Mouse (Mus musculus): ENCODE results near the gene Arl15. TPM values are rescaled to one million over a fixed set of nuclear protein-coding genes. Genes with fewer than 3 reads are reported as not detected.
A peak's percentile ranks its signal among the peaks of the same experiment; 100 is the strongest.

Gene Arl15
- polyA plus RNA-seq, 1 experiment from 2014 or later: 7.9 TPM

- no peak overlapping the region for H3K4me3 ChIP-seq (replicated peaks; ENCODE audit: low read length)
- H3K27ac ChIP-seq (ENCODE audit: low read length): no peak overlapping the region
- peaks cover 2% of the 10 kb centered on the region; the same call in 1 of the 2 replicates for H3K4me1 ChIP-seq (ENCODE audit: control insufficient read depth, insufficient read depth, low read length)
- H3K27me3 ChIP-seq (ENCODE audit: control insufficient read depth, insufficient read depth, low read length): no peaks in the 10 kb centered on the region
- H3K4me2 ChIP-seq (ENCODE audit: low read depth, low read length): no peak overlapping the region
- ATAC-seq (ENCODE audit: insufficient read depth, low FRiP score): no peak
- WGBS: 91% methylated on average over 2 of the region's 2 CpGs
- H3K9me3 ChIP-seq (replicated peaks; ENCODE audit: control insufficient read depth, low read length): no peaks in the 10 kb centered on the region
- no peak overlapping the region for H3K9ac ChIP-seq (ENCODE audit: low read length)
- H3K36me3 ChIP-seq (ENCODE audit: control insufficient read depth, insufficient read depth, low read length): no peaks in the 10 kb centered on the region
Measured at GRCm38 (mm10) chr13:113867736-113868135, 73.4 kb downstream of the Arl15 start.

- Histone ChIP-seq H3K4me1 (ENCODE audit: control insufficient read depth, insufficient read depth, low read length) (peaks cover 2% of the 10 kb centered on the region; the same call in 1 of the 2 replicates), H3K27me3 (ENCODE audit: control insufficient read depth, insufficient read depth, low read length) (no peaks in the 10 kb centered on the region), H3K27ac (ENCODE audit: low read length) (no peak overlapping the region), H3K9me3 (replicated peaks; ENCODE audit: control insufficient read depth, low read length) (no peaks in the 10 kb centered on the region), H3K36me3 (ENCODE audit: control insufficient read depth, insufficient read depth, low read length) (no peaks in the 10 kb centered on the region), H3K4me3 (replicated peaks; ENCODE audit: low read length) (no peak overlapping the region), H3K4me2 (ENCODE audit: low read depth, low read length) (no peak overlapping the region), H3K9ac (ENCODE audit: low read length) (no peak overlapping the region)
- 68% methylated on average over 20 of the region's 20 CpGs for WGBS
- 0 out of 2 replicates have a peak, but pooled peaks have one; percentile 31 for ATAC-seq (ENCODE audit: insufficient read depth, low FRiP score)
Measured at GRCm38 (mm10) chr13:113869212-113870205, 75.2 kb downstream of the Arl15 start.

DNA sequence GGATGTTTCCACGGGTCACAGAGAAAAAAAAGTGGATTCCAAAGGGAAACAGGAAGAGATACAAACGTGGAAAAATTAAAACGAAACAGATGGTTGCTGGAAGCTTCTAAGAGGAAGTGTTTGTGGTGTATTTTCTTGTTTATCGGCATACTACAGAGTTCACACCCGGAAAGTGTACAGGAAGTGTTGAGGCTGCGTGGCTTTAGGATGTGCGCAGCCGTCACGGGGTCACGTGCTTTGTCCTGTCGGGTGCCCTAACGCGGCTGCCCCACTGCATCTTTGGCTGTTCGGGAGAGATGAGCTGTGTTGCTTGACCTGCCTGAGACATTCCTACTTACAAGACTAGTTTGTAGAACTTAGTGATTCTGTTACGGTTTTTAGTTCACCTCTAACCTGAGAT, 76.1 kb downstream of the Arl15 start:
- no peak overlapping the region for H3K4me3 ChIP-seq (replicated peaks; ENCODE audit: low read length)

GRCm38 (mm10) chr13:113871853-113872252, 77.5 kb downstream of the Arl15 start:
- Histone ChIP-seq H3K27me3 (ENCODE audit: control insufficient read depth, insufficient read depth, low read length) (no peaks in the 10 kb centered on the region), H3K27ac (ENCODE audit: low read length) (no peak overlapping the region), H3K9me3 (replicated peaks; ENCODE audit: control insufficient read depth, low read length) (no peaks in the 10 kb centered on the region), H3K36me3 (ENCODE audit: control insufficient read depth, insufficient read depth, low read length) (no peaks in the 10 kb centered on the region), H3K4me1 (ENCODE audit: control insufficient read depth, insufficient read depth, low read length) (peaks cover 8% of the 10 kb centered on the region; the same call in 1 of the 2 replicates), H3K9ac (ENCODE audit: low read length) (no peak overlapping the region), H3K4me3 (replicated peaks; ENCODE audit: low read length) (no peak overlapping the region), H3K4me2 (ENCODE audit: low read depth, low read length) (no peak overlapping the region)
- WGBS: 44% methylated on average over 13 of the region's 13 CpGs
- peak; percentile 37; the same call in 1 of the 2 replicates for ATAC-seq (ENCODE audit: insufficient read depth, low FRiP score)

More for the DNA sequence above, 76.1 kb downstream of the Arl15 start:
- Histone ChIP-seq H3K4me1 (ENCODE audit: control insufficient read depth, insufficient read depth, low read length) (peaks cover 6% of the 10 kb centered on the region; the same call in 1 of the 2 replicates), H3K4me2 (ENCODE audit: low read depth, low read length) (no peak overlapping the region), H3K9ac (ENCODE audit: low read length) (no peak overlapping the region), H3K27ac (ENCODE audit: low read length) (no peak overlapping the region), H3K36me3 (ENCODE audit: control insufficient read depth, insufficient read depth, low read length) (no peaks in the 10 kb centered on the region), H3K27me3 (ENCODE audit: control insufficient read depth, insufficient read depth, low read length) (no peaks in the 10 kb centered on the region), H3K9me3 (replicated peaks; ENCODE audit: control insufficient read depth, low read length) (no peaks in the 10 kb centered on the region)
- WGBS: 73% methylated on average over 15 of the region's 15 CpGs
- ATAC-seq (ENCODE audit: insufficient read depth, low FRiP score): no peak

DNA sequence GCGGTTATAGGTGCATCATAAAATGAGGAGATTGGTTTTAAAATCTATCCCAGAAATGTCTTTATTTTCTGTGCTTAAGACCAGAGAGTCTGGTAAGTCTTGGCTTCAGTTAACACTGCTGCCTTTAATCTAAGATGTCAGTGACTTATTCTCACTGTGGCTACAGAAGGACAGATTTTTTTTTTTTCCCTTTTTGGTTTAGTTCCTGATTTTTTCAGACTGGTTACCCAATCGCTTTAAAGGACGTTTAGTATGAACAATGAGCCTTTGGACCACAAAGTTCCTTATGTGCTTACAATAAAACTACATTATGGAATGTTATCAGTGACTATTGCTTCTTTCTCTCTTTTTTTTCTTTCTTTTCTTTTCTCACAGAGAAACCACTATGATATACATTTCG, 81.4 kb downstream of the Arl15 start:
- Histone ChIP-seq H3K4me1 (ENCODE audit: control insufficient read depth, insufficient read depth, low read length) (peaks cover 11% of the 10 kb centered on the region; the same call in 1 of the 2 replicates), H3K4me2 (ENCODE audit: low read depth, low read length) (no peak overlapping the region), H3K36me3 (ENCODE audit: control insufficient read depth, insufficient read depth, low read length) (no peaks in the 10 kb centered on the region), H3K4me3 (replicated peaks; ENCODE audit: low read length) (no peak overlapping the region), H3K9ac (ENCODE audit: low read length) (no peak overlapping the region), H3K27me3 (ENCODE audit: control insufficient read depth, insufficient read depth, low read length) (no peaks in the 10 kb centered on the region), H3K27ac (ENCODE audit: low read length) (no peak overlapping the region), H3K9me3 (replicated peaks; ENCODE audit: control insufficient read depth, low read length) (no peaks in the 10 kb centered on the region)
- 63% methylated on average over 4 of the region's 4 CpGs for WGBS
- ATAC-seq (ENCODE audit: insufficient read depth, low FRiP score): no peak

DNA sequence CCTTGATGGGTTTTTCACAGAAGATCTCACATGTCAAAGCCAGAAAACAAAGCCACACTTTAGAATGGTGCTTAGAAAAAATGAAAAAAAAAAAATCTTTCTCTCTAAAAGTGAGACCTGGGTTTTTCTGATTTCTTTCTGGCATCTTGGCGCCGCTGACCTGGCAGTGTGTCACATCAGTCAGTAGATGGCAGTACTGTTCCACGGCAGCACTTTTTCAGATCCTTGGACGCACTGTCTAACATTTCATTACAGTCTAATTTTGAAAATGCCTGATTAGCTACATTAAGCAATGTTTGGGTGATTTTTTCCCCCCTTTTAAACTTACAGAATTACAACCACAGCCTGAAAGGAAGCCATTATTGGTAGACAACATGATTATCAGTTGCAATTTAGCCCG, 83.1 kb downstream of the Arl15 start:
- 15% methylated on average over 5 of the region's 5 CpGs for WGBS
- H3K27me3 ChIP-seq (ENCODE audit: control insufficient read depth, insufficient read depth, low read length): no peaks in the 10 kb centered on the region
- H3K9me3 ChIP-seq (replicated peaks; ENCODE audit: control insufficient read depth, low read length): no peaks in the 10 kb centered on the region
- H3K36me3 ChIP-seq (ENCODE audit: control insufficient read depth, insufficient read depth, low read length): no peaks in the 10 kb centered on the region
- no peak overlapping the region for H3K4me3 ChIP-seq (replicated peaks; ENCODE audit: low read length)
- no peak overlapping the region for H3K9ac ChIP-seq (ENCODE audit: low read length)
- H3K4me2 ChIP-seq (ENCODE audit: low read depth, low read length): no peak overlapping the region
- H3K4me1 ChIP-seq (ENCODE audit: control insufficient read depth, insufficient read depth, low read length): peaks cover 8% of the 10 kb centered on the region; the same call in 1 of the 2 replicates
- no peak overlapping the region for H3K27ac ChIP-seq (ENCODE audit: low read length)
- ATAC-seq (ENCODE audit: insufficient read depth, low FRiP score): no peak

- H3K27me3 ChIP-seq (ENCODE audit: control insufficient read depth, insufficient read depth, low read length): no peaks in the 10 kb centered on the region
- peaks cover 8% of the 10 kb centered on the region; the same call in 1 of the 2 replicates for H3K4me1 ChIP-seq (ENCODE audit: control insufficient read depth, insufficient read depth, low read length)
- no peak overlapping the region for H3K9ac ChIP-seq (ENCODE audit: low read length)
- no peak overlapping the region for H3K4me3 ChIP-seq (replicated peaks; ENCODE audit: low read length)
- WGBS: 88% methylated on average over 12 of the region's 12 CpGs
- no peaks in the 10 kb centered on the region for H3K36me3 ChIP-seq (ENCODE audit: control insufficient read depth, insufficient read depth, low read length)
- H3K9me3 ChIP-seq (replicated peaks; ENCODE audit: control insufficient read depth, low read length): no peaks in the 10 kb centered on the region
- ATAC-seq (ENCODE audit: insufficient read depth, low FRiP score): no peak
- H3K27ac ChIP-seq (ENCODE audit: low read length): no peak overlapping the region
- H3K4me2 ChIP-seq (ENCODE audit: low read depth, low read length): no peak overlapping the region
Measured at GRCm38 (mm10) chr13:113878571-113878970, 84.3 kb downstream of the Arl15 start.

DNA sequence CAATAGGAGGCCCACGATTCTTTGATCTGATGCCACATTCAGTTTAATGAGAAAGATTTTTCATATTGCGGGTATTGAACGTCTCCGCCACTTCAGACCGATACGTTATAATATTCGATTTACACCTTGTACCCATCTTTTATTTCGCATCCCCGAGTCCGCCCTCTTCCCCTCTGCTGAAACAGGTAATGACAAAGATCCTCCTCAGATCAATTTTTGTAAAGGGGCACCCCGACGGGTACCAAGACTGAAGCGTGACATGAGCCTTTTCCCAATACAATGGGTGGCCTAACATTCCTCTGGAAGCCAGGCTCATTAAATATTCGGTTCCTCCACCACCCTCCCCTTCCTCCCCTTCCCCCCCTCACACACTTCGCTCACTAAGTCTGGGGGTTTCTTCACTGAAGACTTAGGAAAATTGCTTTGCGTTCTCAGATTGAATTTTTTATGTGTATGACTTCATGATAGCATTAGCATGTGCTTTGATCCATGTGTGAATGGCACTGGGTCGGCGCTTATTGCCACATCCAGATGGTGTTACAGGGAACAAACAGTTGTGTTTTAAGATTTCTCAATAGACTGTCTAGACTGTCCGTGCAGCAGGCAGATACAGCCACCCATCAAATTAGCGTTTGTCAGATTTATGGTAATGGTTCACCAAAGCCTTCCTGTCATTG, 85.5 kb downstream of the Arl15 start:
- Histone ChIP-seq H3K4me2 (ENCODE audit: low read depth, low read length) (no peak overlapping the region), H3K9me3 (replicated peaks; ENCODE audit: control insufficient read depth, low read length) (no peaks in the 10 kb centered on the region), H3K4me3 (replicated peaks; ENCODE audit: low read length) (no peak overlapping the region), H3K27me3 (ENCODE audit: control insufficient read depth, insufficient read depth, low read length) (no peaks in the 10 kb centered on the region), H3K9ac (ENCODE audit: low read length) (no peak overlapping the region), H3K4me1 (ENCODE audit: control insufficient read depth, insufficient read depth, low read length) (peaks cover 8% of the 10 kb centered on the region; the same call in 1 of the 2 replicates), H3K36me3 (ENCODE audit: control insufficient read depth, insufficient read depth, low read length) (no peaks in the 10 kb centered on the region), H3K27ac (ENCODE audit: low read length) (no peak overlapping the region)
- WGBS: 63% methylated on average over 20 of the region's 20 CpGs
- ATAC-seq (ENCODE audit: insufficient read depth, low FRiP score): no peak

Measured in stomach, embryonic 16.5 days (tissue).